Mouse (Mus musculus) embryonic fibroblast, embryonic 13.5 days (primary cell): Measurements from ENCODE around the gene Heatr4. TPM values are rescaled to one million over a fixed set of nuclear protein-coding genes. Genes with fewer than 3 reads are reported as not detected.
A peak's percentile ranks its signal among the peaks of the same experiment; 100 is the strongest.

Source experiments
- H3K27ac ChIP-seq: 2 replicates; pipeline ENCODE4 v1.5.1; 2012; ENCODE audit warnings: low read length, control low read depth, inconsistent platforms; ENCODE audit not compliant: insufficient read depth
- H3K4me1 ChIP-seq: 2 replicates; pipeline ENCODE4 v1.6.1; 2011; ENCODE audit warnings: low read length; ENCODE audit not compliant: control insufficient read depth, insufficient read depth
- H3K4me3 ChIP-seq: 2 replicates; pipeline ENCODE4 v1.5.1; 2011; ENCODE audit warnings: mild to moderate bottlenecking, control low read depth, low read length; ENCODE audit not compliant: insufficient read depth
- CTCF ChIP-seq: IDR thresholded peaks from 2 replicates; pipeline ENCODE4 v1.5.1; 2011; ENCODE audit warnings: mild to moderate bottlenecking, control low read depth, low read length, moderate library complexity, borderline replicate concordance; ENCODE audit not compliant: insufficient read depth
- POLR2A ChIP-seq: IDR thresholded peaks from 2 replicates; pipeline ENCODE4 v1.6.1; 2011; ENCODE audit warnings: low read depth, mild to moderate bottlenecking, control low read depth, low read length, moderate library complexity
- polyA plus RNA-seq: library from polyadenylated mRNA; stranded (reverse); fragments of >200 nt; gene quantifications from 2 replicates; pipeline ENCODE4 v1.2.4, GENCODE M21; 2011; ENCODE audit warnings: low read depth; ENCODE audit not compliant: missing spikeins, insufficient read length

Heatr4 gene
- polyA plus RNA-seq, 1 experiment, result not detected

DNA sequence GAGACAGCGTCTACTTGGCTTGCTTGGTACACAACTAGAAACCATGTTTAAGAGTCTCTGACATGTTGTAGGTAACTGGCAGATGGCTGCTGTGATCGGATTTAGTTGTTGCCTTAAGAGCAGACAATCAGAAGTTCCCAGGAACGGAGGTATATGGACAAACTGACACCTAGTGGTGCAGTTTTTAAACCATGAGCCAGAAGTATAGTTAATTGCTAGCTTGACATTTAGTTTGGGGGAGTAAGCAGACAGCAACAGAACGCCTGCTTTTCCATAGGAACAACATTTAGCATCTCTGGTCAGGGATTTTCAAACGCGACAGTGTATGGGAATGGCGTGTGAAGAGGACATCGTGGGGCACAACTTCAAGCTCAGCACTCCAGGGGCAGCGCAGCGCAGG lies 47.1 kb downstream of the Heatr4 start:
- no peaks in the 10 kb centered on the region for H3K4me1 ChIP-seq
- H3K27ac ChIP-seq, result no peak overlapping the region
- H3K4me3 ChIP-seq, result no peak overlapping the region
- TF ChIP-seq POLR2A, result no peak
- TF ChIP-seq CTCF, result no peak

DNA sequence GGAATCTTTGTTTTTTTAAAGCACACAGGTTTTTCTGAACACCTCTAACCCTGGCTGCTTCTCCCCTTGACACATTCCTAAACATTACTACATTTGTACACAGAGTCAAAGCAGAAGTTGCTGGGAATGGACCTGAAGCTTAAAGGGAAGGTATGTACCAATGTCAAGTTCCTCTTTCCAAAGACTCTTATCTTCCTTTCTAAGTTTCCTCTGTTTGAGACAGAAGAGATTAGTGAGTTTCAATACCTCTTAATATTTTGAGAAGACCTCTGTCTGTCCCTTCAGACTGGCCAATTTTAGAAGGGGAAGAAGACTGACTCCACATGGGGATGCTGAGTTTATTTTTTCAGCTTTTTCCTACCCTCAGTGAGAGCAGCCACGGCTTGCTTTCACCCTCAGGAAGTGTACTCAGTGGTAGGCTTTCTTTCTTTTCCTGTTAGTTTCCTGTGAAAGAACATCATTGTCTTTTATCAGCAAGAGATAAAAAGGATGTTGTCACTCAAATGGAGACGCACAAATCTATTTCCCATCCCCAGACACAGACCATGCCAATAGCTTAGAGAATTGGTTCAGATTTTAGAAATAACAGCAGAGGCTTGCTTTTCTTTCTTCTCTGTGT lies 55.4 kb downstream of the Heatr4 start:
- no peaks in the 10 kb centered on the region for H3K4me1 ChIP-seq
- H3K27ac ChIP-seq, result no peak overlapping the region
- no peak overlapping the region for H3K4me3 ChIP-seq
- TF ChIP-seq CTCF (no peak), POLR2A (no peak)

DNA sequence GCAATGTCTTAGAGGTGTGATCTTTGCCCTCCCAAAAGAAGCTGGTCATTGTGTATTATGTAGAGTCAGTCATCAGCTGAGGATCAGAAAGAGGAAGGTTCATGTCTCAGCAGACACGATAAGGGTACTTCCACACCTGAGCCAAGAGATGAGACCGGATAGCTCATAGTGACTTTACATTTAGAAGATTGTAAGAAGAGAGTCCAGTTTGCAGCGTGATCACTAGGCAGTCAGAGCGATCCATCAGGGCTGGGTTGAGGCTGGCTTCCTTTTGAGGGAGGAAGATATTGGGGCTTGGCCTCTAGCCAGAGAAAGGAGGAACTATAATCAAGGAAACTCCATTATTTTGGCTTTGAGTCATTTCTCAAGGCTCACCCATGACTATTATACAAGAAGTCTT lies 56.9 kb downstream of the Heatr4 start:
- no peak overlapping the region for H3K4me3 ChIP-seq
- no peak overlapping the region for H3K27ac ChIP-seq
- H3K4me1 ChIP-seq, result peaks cover 3% of the 10 kb centered on the region; the same call in 1 of the 2 replicates
- no peak for TF ChIP-seq POLR2A
- TF ChIP-seq CTCF, result no peak

DNA sequence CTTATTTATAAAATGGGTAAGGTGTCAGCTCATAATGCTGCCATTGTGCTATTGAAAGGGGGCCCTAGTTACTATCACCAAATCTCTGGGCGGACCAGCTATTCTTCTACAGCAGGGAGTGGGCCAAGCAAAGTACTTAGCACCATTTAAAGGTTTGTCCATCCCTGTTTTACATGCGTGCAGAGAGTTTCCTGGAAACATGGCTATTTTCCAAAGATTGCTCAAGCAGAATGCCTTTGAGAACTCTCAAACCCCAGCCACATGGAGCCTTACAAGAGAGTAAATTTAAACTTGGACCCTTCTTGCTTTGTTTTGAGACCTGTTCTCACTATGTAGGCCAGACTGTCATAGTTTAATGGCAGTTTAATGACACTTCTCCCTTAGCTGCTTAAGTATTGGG lies 58.6 kb downstream of the Heatr4 start:
- Histone ChIP-seq H3K4me3 (no peak overlapping the region), H3K27ac (no peak overlapping the region), H3K4me1 (peaks cover 3% of the 10 kb centered on the region; the same call in 1 of the 2 replicates)
- TF ChIP-seq CTCF (no peak), POLR2A (no peak)

DNA sequence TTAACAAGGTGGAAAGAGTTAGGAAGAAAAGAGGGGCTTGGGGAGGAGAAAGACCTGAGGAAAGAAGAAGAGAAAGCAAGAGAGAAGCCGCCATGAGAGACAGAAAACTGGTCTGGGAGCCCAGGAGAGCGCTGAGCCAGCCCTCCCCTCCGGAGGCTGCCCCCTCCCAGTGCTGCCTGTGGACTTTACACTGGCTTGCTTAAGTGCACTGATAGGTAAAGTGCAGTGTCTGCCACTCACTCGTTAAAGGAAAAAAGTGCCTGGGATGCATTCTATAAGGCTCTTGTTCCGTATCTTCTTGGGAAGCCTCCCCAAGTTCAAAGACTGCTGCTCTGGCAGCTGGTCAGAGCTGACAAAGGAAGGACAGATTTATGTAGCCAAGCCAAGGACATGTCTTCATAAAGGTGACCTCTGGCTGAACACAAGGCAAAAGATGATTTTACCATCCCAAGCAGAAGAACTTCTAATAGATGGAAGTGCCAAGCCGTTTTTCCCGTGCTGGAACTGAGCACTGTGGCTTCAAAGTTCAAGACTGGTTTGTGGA lies 59.4 kb downstream of the Heatr4 start:
- Histone ChIP-seq H3K4me3 (no peak overlapping the region), H3K27ac (no peak overlapping the region)
- TF ChIP-seq POLR2A (no peak), CTCF (no peak)

DNA sequence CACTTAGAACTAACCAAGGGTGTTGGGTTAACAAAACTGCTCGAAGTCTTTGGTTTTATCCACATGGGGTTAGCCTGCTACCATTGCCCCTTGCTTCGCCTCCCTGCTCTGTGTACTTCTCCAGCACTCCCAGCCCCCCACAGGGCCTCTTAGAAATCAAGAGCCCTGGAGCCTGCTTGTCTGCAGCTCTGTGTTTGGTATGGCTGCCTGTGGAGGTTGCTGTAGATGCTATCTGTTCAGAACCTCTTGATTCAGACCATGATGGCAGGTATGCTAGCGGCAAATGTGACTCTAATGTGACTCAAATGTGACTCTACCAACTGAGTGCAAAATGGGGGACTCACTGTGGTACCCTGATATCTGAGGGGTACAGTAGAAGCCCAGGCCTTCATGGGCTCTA lies 60.3 kb downstream of the Heatr4 start:
- Histone ChIP-seq H3K4me3 (no peak overlapping the region), H3K27ac (no peak overlapping the region), H3K4me1 (peaks cover 3% of the 10 kb centered on the region; the same call in 1 of the 2 replicates)
- TF ChIP-seq POLR2A, result no peak
- no peak for TF ChIP-seq CTCF

More for the DNA sequence above, 59.4 kb downstream of the Heatr4 start:
- peaks cover 3% of the 10 kb centered on the region; the same call in 1 of the 2 replicates for H3K4me1 ChIP-seq

DNA sequence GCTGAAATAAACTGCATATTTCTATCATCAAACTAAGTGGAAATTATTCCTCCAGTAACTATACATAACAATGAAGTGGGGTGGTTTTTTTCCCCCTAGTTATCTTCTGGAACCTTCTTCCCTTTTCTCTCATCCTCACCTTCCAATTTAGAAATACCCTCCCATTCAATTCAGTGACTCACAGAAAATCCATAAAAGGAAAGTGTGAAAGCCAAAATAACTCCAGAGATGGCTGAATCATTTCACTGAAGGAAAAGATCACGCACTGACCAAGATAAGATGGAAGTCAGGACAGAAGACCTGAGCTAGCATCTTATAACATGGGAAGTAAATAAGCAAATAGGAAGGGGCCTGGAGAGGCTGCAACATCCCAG lies 61.2 kb downstream of the Heatr4 start:
- no peak for TF ChIP-seq CTCF

DNA sequence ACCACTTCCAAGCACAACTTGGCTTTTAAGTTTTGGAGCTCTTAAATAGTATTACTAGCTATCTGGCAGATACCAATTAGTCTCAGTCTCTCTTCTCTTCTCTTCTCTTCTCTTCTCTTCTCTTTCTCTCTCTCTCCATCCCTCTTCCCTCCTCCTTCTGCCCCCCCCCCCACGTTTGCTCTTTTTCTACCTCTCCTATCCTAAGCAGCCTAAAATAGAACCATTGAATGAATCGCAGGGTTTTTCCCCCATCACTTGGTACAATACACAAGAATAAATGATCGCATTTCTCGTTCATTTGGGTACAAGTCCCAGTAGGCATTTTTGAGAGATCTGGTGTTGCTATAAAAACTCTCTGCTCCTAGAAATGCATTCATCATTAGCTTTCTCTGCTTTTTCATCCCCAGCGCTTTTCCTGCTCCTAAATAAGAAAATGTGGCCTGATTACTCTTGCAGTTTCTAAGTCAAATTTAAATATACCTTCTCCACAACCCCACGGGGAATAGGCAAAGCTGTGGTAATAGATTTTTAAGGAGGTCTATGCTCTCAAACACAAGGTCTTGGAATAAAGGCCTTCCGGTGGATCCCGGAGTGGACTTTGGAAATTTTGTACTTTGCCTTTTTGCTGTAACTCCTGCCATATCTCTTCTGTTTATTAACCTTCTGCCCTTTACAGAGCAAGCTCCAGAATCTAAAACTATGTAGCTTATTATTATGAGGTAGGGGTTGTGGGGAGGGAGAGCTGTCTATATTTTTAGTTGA lies 61.7 kb downstream of the Heatr4 start:
- Histone ChIP-seq H3K4me3 (peak overlapping the region; percentile 68), H3K4me1 (peaks cover 3% of the 10 kb centered on the region; the same call in 1 of the 2 replicates), H3K27ac (peak overlapping the region; percentile 59)
- TF ChIP-seq CTCF, result no peak
- no peak for TF ChIP-seq POLR2A

More for the DNA sequence above, 61.2 kb downstream of the Heatr4 start:
- Histone ChIP-seq H3K4me3 (no peak overlapping the region), H3K27ac (no peak overlapping the region), H3K4me1 (peaks cover 3% of the 10 kb centered on the region; the same call in 1 of the 2 replicates)

DNA sequence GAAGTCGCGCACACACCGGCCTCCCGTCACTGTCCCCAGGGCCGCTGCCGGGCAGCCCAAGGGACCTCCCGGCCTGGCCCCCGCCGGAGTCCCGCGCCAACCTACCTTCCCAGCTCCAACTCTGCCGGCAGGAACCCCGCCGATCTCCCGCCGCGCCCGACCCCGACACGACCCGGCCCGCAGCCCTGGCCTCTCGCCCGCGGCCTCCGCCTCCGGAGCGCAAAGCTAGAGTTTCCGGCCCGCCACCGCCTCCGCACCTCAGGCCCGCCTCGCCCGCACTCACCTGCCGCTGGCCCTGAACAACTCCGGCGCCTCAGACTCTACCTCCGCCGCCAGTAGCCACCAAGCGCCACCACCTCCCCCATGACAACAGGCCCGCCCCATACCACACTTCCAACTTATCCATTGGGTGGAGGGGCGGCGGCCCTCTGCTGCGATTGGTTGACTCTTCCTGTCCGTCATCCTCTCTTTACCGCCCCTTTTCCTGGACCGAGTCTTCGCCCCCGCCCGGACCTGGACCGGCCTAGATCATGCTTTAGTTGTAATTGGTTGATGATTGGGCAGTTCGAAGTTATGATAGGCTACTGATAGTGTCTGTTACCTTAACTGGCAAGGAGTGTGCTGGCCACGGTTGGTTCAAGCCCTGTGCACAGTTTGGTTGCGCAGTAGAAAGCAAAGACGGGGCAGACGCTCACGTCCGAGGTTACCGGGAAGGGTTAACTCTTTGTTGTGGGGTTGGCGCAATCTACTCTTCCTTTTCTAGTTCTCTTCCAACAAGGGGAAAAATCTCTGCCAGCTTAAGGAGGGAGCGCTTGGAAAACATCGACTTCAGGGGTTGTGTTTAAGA lies 62.9 kb downstream of the Heatr4 start, which contains the start of gene Numb:
Gene Numb, minus strand, starts transcription at position 400 of the 847 bp plus-strand sequence.
- Histone ChIP-seq H3K4me3 (peak within 1 kb of the TSS; percentile 96), H3K27ac (peak within 1 kb of the TSS; percentile 59), H3K4me1 (peaks cover 3% of the 10 kb centered on the region; the same call in 1 of the 2 replicates)
- TF ChIP-seq CTCF (no peak), POLR2A (peak; percentile 88)
